Mouse (Mus musculus): ENCODE measurements around the gene Itprip.

The Itprip gene

GRCm38 (mm10) chr19:47915251-47915650, 3.8 kb downstream of the Itprip start:
- DNase-seq (ENCODE audit: low spot score) = no peak

DNA sequence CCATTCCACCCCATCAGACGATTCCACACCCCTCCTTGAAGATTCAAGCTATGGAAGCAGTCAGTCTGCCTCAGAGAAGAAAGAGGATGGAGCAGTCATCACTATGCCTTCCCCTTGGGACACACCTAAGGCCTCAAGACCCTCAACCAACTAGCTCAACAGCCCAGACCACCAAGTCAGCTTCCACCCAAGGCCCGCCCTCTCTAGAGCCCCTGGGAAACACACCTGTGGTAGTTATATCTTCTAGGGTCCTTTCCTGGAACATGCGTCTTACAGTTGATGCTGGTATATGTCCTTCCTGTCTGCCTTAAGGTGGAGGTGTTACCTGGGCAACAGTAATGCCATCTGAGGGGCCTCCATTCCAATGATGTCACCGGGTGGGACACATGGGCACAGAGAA, 4.9 kb downstream of the Itprip start:
- no peak for DNase-seq (ENCODE audit: low spot score)

GRCm38 (mm10) chr19:47913344-47913743, 5.8 kb downstream of the Itprip start:
- no peak for DNase-seq (ENCODE audit: low spot score)

- DNase-seq (ENCODE audit: low spot score) = no peak
These were observed 8.3 kb downstream of the Itprip start for GRCm38 (mm10) chr19:47910751-47911150.

DNA sequence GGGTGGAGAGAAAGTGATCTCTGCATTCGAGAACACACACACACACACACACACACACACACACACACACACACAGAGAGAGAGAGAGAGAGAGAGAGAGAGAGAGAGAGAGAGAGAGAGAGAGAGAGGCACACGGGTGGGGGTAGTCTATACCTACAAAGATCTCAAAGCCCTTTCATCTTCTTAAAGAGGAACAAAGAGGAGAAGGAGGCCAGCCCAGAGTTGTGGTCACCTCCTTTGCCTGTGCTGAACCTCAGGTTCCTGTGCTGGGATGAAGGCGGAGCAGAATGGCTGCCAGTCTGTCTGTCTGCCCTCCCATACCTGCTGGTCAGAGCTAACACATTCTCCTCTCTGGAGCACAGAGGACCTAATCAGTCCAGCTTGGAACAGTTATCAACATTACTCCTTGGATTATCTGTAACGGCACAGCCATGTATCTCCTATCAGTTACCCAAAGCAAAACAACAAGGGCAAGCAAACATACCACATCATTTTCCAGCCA, 8.9 kb downstream of the Itprip start:
- DNase-seq (ENCODE audit: low spot score) = no peak

GRCm38 (mm10) chr19:47909387-47910116, 9.5 kb downstream of the Itprip start:
- DNase-seq (ENCODE audit: low spot score) = peak; percentile 51

DNA sequence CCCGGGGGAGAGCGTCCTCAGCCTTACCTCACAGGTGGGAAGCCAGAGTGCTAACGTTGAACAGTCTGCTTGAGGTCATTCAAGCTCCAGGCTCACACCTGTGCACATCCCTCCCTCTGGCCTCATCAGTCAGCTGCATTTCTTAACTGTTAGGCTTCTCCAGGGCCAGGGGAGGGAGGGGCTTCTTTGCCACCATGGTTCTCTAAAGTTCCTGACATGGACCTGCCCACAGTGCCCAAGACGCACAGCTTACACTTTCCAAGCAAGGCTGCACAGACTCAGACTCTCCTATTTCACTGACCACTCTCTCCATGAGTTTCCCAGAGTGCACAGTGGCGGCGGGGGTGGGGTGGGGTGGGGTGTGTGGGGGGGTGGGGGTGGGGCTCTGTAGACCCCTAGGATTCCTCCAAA, 10.1 kb downstream of the Itprip start:
- no peak for DNase-seq (ENCODE audit: low spot score)

DNA sequence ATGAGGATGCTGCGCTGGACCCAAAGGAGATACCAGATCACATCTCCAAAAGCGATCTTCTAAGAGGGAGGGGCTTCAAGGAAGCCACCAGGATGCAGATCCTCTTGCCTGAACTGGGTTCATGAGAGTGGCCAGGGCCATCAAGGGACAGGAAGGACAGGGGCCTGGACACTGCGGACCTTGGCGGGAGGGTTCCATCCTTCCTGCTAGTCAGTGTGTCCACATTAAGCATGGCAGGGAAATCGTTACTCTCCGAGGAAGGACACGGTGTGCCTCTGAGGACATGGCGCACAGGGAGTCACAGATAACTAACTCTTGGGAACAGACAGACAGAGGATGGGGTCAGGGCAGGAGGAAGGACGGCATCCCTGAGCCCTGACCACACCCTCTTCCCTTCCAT, 11.5 kb downstream of the Itprip start:
- DNase-seq (ENCODE audit: low spot score) = no peak

DNA sequence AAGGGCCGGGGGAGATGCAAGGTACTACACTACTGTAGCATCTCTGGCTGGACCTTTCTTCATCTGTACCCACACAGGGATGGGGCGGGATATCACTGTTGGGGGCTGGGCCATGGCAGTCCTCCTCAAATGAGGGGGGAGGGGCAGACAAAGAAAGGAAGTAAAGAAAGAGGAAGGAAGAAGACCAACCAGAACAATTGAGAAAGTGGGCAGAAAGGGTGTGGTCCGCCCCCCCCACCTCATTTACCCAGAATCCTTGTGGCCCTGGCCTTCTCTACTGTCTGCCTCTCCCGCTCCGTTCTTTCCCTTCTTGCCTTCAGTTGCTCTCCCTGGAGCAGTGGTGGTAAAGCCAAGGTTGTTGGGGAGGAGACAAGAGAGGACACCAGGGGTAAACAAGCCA, 13.5 kb downstream of the Itprip start:
- DNase-seq (ENCODE audit: low spot score) = no peak

GRCm38 (mm10) chr19:47905081-47905480, 14.0 kb downstream of the Itprip start:
- DNase-seq (ENCODE audit: low spot score) = no peak

DNA sequence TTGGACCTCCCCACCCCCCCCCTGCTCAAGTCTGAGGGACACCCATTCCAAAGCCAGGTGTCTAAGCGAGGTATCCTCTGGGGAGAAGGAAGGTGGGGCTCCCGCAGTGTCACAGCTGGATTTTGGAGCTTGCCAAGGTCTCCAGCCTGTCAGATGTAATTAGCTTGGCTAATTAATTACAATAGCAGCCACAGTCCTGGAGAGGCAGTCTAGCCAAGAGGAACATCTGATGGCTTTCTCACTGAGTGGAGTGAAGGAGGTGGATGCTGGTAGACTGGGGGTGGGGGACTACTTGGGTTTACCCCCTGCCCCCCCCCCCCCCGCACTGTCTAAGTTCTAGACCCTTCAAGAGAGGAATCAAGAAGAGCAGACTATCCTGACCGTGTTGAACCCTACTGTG, 15.4 kb downstream of the Itprip start:
- no peak for DNase-seq (ENCODE audit: low spot score)

- DNase-seq (ENCODE audit: low spot score) = no peak
These were observed 16.5 kb downstream of the Itprip start for GRCm38 (mm10) chr19:47902316-47903201.

DNA sequence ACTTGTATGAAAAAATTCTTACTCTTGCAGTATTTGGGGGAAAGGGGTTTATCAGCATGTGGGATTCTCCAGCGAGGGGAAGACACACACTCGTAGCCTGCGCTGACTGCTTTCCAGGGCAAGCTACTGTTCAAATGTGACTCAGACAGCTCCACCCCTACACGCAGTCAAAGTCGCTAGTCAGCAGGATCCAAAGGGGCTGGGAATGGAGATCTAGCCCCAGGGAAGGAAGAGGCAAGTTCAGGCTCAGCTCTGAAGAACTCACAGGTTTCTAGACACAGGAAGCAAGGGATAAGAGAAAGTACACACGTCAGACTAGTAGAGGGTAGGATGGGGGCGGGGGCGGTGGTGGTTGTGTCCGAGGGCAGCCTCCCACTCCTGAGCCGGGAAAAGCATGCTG, 18.5 kb downstream of the Itprip start:
- no peak for DNase-seq (ENCODE audit: low spot score)

GRCm38 (mm10) chr19:47900012-47900411, 19.1 kb downstream of the Itprip start:
- no peak for DNase-seq (ENCODE audit: low spot score)

DNA sequence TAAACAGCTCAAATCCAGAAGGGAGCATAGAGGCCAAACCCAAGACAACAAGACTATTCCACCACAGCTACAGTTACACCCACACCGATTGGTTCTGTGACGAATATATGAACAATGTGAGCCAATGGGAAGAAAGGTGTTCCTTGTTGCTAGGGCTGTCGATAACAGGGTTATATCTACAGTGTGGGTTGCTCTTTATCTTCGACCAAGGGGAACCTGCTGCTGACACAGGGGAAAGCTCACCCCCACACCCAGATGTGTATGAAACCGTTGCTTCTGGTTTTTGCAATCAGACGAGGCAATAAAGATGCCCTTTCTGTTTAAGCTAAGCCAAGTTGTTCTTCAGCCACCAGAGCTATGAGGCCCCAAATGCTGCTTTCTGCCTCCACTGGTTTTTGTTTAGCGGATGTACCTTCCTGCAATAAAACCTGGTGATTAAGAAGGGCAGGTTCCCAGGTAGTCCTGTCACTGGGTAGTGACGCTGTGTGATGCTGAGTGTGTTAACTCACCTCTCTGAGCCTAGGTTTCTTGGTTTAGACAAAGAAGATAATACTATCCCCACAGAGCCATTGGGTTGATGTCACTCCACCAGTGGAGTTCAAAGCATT, 20.5 kb downstream of the Itprip start:
- no peak for DNase-seq (ENCODE audit: low spot score)

DNA sequence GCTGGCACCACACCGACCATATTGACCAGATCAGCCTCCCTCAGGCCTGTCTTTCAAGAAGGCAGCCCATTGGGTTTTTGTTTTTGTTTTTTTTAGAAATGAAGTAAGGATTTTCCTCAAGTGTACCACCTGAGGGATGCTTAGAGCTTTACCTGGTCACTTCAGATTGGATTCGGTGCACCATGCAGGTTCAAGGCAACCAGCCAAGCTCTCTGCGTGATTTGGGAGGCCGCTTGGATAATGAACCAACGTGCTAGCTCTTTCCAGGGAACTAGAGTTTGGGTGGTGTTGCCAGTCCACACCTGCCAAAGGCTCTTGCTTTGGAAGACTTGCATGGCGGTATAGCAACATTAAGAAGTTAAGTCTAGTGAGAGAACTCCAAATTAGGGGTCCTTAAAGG, 26.0 kb downstream of the Itprip start:
- no peak for DNase-seq (ENCODE audit: low spot score)

- DNase-seq (ENCODE audit: low spot score) = no peak
These were observed 27.4 kb downstream of the Itprip start for GRCm38 (mm10) chr19:47891562-47892312.

- DNase-seq (ENCODE audit: low spot score) = no peak
These were observed 28.5 kb downstream of the Itprip start for GRCm38 (mm10) chr19:47890489-47891130.

DNA sequence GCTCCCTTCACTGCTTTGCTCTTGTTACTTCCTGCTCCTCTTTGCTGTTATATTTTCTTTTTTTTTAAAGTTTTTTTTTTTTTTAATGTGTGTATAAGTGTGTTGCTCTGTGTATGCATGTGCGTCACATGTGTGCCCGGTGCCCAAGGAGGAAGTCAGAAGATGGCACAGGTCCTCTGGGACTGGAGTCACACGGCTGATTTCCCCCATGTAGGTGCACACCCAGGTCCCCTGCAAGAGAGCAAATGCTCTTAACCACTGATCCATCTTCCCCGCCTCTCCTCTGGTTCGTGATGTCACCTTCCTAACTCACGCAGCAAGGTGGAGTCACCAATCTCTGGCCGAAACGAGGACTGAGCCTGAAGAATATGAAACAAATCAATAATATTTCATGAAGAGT, 31.1 kb downstream of the Itprip start:
- no peak for DNase-seq (ENCODE audit: low spot score)

DNA sequence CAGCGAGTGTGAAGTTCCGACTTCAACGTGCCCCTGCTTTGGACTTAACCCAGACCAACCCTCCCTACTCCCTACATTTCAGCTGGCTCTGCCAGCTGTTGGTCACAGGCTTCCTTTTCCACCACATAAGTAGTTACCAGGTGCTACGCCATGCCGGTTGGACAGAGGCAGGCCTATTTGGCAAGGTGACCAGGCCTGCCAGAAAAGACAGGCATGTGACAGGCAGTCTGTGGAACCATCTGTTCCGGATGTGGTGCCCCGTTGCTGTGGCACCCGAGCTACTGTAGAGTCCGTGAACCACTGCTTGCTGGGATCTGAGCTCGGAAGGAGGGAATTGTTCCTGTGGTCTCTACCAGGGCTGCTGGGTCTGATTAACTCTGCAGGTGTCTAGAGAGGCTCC, 31.7 kb downstream of the Itprip start:
- no peak for DNase-seq (ENCODE audit: low spot score)

DNA sequence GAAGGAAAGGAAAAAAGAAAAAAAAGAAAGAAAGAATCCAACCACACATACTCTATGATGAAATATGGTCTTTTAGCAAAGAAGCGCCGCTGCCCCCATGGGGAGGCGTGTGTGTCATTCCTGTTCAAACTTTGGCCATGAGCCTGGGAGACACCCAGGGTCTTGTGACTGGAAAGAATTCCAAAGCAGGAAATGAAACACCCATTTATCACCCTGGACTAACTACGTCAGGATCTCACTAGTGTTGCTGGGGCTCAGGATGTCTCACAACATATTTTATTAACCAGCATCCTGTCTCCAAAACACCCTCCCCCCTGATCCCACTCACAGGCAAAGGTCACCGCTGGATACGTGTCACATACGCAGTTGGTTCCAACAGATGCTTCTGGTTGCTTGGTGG, 32.5 kb downstream of the Itprip start:
- DNase-seq (ENCODE audit: low spot score) = no peak

DNA sequence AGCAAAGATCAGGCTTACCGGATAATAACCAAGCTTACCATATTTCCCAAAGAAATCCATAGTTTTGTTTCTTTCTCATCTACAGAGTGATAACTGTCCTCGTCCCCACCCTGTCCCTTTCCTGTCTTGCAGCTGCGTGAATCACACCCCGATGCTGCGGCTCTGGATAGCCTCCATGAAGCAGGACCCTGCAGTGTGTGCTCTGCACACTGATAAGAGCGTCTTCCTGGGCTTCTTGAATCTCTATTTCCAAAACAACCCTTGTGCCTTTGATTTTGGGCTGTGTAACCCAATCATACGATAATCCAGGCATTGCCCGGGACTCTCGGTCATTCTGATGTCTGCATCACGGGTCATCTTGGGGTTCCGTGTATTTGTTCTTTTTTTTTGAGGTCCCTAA, 33.2 kb downstream of the Itprip start:
- no peak for DNase-seq (ENCODE audit: low spot score)

All from embryo, embryonic 10 days (tissue).